Mouse (Mus musculus): ENCODE measurements around the gene Slc38a10. TPM values are rescaled to one million over a fixed set of nuclear protein-coding genes. Genes with fewer than 3 reads are reported as not detected.

The Slc38a10 gene
- total RNA-seq, 2 experiments from 2014 or later = 113 to 117 TPM

DNA sequence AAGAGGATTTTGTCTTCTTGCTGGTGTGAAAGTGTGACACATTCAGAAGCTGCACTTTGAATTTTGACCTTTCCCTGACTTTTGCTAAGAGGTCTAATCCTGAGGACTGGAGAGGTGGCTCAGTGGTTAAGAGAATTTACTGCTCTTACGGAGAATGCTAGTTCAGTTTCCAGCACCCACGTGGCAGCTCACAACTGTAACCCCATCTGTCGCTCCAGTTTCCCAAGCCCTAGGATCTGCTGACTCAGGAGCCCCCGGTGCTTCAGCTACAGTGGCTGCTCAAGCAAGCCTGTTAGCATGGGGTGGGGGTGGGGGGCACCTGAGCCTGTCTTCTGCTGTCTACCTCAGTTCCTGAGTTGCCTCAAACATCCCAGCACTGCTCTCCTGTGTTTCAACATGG, 28.2 kb upstream of the Slc38a10 start:
- DNase-seq = no peak

DNA sequence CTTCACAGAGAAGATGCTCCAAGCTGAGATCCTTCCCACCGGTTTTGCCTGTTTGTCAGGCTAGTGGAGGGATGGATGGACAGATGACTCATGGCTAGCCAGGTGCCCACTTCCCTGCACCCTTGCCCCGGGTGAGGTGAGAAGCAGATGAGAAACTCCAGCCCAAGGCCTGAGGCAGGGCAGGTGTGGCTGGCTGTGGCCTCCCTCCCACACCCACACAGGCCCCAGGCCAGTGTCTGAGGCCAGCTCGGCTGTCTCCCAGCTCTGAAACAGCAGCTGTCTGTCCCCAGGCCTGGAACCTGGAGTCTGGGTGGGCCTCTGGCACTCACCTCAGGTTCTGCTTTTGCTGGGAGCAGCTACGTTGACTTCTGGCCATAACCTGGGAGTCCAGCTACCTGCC, 24.8 kb upstream of the Slc38a10 start:
- no peak for DNase-seq

DNA sequence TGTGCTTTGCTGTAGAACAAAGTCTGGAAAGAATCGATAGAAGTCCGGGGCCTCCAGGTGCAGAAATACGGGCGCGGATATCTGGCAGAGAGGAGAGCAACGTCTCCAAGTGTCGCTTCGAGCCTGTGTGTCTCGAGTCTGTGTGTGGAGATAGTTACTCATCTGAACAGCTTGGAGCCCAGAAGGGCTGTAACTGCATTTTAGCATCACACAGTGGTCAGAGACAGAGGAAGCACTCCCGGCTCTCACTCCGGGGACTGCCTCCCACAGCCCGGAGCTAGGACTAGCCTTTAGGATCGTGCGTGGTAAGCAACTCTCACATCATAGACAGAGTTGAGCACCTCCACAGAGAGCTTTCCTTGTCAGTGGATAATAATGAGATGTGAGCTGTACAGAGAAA, 22.1 kb upstream of the Slc38a10 start:
- no peak for DNase-seq

DNA sequence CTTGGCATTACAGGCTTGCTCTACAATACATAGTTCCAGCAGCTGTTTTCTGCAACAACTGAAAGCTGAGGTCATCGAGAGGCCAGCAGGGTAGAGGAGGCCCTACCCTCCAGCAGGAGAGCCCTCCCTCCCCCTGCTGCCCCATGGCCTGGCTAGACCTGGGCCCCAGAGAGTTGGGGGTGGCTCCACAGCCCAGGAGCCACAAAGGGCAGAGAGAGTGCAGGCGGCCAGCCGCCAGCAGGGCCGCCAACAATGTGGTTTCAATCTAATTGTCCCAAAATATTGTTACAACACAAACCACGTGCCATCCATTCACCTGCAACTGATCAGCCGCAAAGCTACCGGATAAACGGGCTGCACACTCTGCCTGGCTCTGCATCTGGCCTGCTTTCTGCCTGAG, 20.0 kb upstream of the Slc38a10 start:
- DNase-seq = peak; percentile 75

DNA sequence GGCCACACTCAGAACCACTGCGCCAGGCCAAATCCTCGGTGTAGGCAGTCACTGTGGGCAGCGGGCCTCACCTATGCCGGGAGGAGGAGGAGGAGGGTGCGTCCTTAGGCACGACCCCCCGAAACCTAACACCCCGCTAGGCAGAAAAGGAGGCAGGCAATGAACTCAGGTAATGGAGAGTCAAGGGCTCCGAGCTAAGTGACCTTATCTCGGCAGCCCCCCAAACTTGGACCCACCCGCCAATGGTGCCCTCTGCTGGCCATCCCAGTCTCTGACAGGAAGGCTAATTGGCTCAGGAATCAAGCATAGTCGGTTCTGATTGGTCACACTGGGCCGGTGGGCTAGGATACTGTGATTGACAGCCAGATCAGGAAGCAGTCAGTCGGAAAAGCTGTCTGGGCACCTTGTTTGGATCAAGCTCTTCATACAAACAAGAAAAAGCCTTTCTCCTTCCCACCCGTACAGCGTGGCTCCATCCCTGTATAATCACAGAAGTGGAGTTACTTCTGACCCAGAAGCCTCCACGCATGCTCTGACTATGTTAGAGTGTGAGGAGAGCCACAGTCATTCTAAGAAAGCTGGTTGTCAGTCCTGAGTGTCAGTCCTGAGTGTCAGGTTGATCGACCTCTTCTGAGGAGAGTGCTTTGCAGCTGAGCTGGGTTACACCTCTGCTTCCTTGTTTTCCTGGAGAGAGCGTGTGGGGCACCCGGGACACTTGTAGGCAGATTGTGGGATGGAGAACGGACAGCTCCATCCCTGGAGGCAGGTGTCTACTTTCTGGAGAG, 18.3 kb upstream of the Slc38a10 start:
- DNase-seq = peak; percentile 84

DNA sequence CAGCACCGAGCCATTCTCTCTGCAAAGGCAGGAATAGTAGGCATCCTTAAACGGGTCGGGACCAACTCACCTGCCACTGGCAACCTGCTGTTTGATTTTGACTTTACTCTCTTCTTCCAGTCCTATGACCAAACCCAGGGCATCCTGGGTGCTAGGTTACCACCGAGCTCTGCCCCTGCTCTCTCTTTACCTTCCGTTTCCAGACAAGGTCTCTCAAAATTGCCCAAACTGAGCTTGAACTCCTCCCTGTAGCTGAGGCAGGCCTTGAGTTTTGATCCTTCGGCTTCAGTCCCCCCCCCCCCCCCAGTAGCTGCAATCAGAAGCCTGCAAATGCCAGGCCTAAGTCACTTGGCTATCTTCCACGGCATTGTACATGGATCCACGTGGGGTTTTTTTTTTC, 17.4 kb upstream of the Slc38a10 start:
- DNase-seq = peak; percentile 25

DNA sequence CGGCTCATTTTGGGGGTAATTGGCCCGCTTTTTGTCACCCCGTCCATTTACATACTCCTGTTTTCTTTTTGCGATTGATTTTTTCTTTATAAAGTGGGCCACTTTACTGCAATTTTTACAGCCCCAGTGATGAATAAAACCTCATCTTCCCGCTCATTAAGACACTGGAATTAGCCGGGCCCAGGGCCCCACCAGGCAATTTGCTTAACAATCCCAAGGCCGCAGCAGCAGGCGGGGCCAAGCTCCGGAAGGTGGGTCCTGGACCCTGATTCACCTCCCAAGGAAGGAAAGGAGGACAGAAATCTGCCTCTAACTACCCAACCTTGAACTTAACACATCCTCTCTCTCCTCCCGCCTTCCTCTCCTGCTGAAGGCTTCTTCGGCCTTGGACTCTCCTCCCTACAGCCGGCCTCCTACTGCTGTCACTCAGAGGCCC, 16.8 kb upstream of the Slc38a10 start:
- DNase-seq = peak; percentile 56

DNA sequence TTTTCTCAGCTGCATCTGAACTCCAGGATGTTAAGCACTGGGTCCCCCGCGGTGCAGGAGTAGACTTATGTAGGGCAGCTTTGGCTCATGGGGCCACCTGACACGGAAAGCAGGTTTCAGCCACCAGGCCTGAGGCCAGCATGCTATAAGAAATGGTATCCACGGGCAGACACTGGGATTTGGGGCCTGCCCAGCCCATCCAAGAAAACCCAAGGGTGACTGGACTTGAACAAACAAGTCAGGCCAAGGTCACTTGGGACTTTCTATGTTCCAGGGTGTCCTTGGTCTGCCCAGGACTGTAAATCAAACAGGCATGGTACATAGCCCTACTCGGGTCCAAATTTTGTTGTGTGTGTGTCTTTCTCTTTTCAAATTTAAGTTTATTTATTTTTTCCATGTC, 15.9 kb upstream of the Slc38a10 start:
- peak; percentile 62 for DNase-seq

DNA sequence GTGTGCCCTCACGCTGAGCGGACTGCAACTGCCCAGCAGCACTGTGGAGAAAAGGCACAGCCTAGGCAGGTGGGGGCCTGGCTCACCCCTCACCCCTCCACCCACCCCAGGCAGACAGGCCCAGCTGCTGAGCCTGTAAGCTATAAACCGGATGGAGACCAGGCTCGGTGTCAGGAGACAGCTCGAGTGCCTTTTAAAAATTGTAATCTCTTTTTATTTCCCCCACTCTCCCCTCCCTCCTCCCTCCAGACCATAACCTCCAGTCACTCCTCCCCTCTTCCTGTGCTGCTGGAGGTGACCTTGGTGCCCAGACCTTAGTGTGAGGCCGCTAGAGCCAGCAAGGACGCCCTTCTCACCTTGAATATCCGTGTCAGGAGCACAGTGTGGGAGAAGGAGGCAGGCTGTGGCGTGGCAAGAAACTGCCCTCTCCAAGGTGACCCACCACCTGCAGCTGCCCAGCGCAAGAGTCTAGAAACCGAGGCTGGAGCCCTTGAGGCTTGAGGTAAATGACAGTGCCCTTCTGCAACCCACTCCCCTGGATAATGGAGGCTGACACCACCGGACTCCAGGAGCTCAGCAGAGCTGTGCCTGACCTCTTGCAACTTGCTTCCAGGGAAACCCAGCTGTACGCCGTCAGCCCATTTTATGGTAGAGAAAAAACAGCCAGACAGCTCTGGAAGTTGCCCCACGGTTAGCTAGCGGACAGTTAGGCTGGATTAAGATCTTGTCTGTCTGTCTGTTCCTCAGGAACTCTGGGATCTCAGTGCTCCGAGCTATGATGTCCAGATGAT, 13.5 kb upstream of the Slc38a10 start:
- DNase-seq = peak; percentile 61

DNA sequence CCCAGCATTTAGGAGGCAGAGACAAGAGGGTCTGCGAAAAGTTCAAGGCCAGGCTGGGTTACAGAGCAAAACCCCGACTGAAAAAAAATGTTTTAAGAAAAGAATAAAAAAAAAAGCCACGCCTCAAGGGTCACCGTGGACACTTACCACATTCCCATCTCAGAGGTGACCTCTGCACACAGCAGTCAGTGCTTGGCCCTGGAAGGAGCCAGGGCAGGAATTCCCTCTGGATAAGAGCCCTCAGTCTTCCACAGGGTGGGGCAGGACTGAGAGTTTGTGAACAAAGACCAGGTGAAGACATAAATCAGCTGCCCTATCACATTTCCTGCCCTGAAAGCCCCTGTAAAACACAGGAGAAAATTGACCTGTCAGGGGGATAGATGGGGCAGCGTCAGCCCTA, 12.9 kb upstream of the Slc38a10 start:
- peak; percentile 49 for DNase-seq

DNA sequence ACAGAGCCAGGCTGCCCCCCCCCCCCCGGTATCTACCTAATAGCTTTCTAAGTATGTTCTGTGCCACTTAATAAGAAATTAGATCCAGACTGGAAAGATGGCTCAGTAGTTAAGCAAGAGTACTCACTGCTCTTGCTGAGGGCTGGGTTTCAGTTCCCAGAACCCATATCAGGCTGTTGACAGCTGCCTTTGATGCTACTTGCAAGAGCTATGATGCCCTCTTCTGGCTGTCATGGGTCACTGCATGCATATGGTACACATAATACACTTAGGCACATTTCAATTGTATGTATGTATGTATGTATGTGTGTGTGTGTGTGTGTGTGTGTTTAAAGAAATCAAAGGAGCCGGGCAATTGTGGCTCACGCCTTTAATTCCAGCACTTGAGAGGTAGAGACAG, 12.1 kb upstream of the Slc38a10 start:
- no peak for DNase-seq

DNA sequence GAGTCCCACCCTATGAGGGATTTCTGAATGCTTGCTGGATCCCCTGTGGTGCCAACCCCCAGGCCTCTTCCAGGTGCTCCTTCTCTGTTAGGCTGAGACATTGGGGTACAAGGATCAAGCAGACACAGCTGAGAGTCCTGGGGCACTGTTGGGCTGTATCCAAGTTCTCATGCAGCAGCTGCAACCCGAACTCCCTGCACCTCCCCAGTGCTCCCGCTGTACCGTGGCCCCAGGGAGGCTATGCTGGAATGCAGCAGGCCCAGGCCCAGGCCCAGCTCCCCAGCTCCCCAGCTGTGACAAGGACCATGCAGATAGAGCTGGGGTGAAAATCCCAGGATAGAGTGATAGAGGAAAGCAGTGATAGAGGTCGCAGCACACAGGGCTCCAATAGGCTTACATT, 10.1 kb upstream of the Slc38a10 start:
- no peak for DNase-seq

DNA sequence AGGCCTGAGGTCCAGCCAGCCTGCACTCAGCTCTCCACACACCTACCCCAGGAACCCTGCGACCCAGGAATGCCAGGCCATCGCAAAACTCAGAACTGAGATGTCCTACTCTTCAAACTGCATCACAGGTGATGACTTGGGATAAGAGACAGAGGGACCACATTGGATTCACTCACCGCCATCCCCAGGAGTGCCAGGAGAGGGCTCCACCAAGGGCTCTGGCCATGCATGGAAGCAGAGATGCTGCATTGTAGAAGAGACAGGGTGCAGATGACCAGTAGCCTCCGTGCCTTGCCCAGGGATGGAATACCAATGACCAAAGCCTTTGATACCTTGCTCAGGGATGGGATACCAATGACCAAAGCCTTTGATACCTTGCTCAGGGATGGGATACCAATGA, 9.3 kb upstream of the Slc38a10 start:
- peak; percentile 69 for DNase-seq

DNA sequence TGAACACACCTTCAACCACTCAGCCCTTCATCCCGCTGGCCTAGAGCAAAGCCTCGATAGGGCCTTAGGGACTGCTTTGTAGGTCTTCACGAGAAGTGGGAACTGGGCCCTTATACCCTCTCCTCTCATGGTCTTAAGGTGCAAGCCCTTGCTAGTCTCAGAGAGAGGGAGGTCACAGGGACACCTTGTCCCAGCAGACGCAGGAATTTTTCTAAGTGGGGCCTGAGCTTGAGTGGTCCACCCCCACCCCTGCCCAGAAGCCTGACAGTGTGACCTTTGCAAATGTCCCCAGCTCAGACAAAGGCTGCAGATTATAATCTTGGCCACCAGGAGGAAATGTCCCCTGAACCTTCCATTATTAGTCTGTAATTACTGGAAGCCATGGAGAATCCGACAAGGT, 8.5 kb upstream of the Slc38a10 start:
- no peak for DNase-seq

DNA sequence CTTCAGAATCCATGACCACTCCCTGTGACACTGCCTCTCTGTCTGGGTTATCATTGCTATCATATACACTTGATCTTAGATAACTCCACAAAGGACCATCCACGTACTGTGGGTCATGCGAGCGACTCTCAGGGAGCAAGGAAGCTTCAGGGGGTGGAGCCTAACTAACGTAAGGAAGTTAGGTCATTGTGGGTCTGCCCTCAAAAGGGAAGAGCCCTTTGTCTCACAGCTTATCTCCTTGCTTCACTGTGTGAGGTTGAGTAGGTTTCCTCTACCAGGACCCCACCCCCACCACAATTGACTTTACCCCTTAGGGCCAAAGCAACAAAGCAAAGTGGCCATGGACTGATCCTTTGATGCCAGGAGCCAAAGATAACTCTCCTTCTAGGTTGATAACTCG, 7.7 kb upstream of the Slc38a10 start:
- DNase-seq = no peak

DNA sequence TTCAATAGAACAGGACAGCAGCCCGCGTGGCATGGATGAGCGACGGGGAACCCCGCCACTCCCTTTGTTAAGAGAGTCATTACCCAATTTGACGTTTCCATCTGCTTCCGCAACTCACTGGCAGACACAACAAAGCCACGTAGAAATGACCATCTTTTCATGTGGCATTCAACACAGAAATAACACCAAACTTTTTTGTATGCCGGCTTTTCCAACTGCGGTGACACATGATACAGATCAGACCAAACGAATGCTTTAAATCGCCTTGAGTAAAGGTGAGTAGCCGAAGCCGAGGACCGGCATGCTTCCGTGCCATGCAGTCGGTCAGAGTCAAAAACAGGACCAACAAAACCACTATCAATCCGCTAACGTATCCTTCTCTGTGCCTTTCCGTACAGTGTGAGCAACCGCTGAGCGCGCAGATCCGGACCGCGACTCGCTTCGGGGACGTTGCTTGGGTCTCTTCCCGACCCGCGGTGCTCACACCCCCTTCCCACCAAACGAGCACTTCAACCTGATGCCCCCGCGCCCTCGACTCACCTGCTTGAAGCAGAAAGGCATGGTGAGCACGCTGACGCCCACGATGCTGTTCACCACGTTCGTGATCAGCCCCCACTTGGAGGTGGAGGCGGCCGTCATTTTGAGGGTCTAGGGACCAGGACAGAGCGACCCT, 570 bp downstream of the Slc38a10 start:
- DNase-seq = no peak

DNA sequence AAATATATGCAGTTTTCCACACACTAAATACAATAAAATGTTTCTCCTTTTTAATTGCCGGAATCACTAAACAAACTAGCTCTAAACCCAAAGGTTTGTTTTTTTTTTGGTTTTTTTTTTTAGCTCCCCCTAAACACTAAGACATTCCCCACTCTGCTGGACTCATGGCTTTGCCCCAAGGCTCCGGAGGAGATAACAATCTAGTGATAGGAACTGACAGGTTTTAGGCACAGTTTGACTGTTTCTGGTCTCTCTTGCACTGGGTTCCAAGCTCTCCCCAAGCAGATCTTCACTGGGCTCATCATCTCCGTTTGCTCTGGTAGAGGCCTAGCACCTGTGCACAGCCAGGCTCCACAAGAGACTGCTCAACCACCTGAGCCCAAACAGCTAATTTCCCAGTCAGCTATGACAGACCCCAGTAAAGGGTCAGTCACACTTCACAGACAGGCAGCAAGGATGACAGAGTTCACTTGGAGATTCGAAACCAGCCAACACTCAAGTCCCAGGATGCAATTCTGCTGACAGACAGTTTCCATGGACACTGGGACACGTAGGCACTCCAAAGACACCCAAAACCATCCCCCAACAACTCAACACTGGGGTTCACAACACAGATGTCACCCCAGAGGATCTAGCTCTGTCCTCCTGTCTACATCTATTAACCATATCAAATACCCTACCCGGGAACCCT, 1.5 kb downstream of the Slc38a10 start:
- no peak for DNase-seq

DNA sequence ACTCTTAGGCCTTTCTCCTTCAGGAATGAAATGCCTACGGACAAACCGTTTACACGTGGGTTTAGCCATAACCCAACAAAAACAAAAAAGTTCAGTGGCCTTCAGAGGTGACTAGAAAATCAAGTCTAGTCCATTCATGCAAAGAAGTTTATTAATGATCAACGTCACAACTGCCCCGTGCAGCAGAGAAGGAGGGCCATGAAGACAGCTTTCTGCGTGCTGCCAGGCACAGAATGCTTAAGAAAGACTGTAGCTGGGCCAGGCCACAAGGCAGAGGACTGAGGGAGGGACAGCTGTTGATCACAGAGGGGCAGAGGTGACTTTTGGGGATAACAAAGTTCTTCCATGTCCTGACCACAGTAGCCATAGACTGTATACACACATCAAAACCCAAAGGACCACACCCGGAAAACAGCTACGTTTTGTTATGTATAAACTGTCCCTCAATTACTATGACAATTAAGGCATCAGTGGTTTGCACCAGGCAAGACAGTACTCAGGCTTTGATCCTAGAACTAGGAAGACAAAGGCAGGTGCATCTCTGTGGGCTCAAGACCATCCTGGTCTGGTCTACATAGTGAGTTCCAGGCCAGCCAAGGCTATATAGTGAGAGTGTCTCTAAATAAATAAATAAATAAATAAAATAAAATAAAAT, 2.8 kb downstream of the Slc38a10 start:
- DNase-seq = no peak

DNA sequence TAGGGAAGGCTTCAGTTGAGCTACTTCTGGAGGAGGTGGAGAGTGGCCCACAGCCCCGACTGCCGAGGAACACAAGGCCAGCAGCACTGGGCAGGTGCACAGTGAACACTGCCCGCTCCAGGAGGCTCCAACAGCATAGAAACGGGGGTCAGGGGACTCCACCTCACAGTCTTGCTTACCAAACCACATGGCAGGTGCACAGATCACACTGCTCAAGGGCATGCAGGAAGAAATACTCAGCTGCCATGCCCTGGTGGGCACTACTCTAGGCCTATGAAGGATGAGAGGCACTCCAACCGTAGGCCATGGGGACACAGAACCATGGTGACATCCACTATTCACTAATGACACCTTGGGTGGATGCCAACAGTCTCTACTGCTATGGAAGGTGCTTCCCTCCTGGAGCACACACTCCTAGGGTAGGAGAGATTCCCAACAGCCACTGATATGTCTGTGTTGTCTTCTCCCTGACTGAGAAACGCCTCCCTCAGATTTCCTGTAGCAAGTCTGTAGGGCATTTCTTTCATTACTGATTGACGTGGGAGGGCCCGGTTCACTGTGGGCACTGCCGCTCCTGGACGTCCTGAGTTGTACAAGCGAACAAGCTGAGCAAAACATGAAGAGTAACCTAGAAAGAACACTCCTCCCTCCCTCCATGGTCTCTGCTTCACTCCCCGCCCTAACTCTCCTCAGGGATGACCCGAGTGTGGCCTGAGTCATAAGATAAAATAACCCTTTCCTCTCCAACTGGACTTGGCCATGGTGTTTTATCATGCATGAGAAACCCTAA, 7.2 kb downstream of the Slc38a10 start:
- no peak for DNase-seq

DNA sequence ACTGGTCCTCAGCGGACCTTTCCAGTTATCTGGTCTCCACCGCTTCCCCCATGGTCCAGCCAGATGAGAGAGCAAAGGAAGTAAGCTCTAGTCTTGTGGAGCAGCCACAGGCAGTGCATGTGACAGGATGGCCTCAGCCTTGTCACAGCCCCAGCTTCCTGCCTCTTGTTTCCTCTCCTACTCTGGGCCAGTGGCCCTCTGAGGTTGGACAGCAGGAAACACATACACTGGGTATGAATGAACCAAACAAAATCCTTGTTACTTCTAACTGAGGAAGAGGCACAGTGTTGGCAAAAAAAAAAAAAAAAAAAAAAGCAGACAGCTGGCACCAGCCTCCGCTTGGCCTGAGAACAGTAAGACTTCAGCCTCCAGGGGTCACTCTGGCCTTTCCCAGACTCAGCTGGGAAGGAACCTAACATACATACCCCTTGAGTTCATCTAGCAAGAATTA, 8.5 kb downstream of the Slc38a10 start:
- DNase-seq = peak; percentile 61

DNA sequence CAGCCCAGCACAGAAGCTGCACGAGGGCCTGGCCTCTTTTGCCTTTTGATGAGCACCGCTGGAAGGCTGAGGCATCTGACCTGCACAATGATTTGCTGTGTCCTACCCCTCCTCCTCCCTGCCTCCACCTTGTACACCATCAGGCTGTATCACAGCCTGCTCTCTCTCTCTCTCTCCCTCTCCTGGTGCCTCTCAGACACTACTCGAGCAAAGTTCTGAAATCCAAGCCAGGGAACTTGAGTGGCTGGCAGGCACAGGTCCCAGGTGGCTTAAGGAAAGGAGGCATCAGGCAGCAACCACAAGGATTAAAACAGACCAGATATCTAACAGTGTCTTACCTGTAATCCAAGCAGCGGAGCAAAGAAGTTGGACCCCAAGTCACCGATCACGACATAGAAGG, 10.9 kb downstream of the Slc38a10 start:
- no peak for DNase-seq
